Mouse (Mus musculus): ENCODE results near the gene Clock.

Gene Clock

GRCm38 (mm10) chr5:76176841-76177240 lies 127.8 kb downstream of the Clock start:
- no peak for DNase-seq

- DNase-seq: no peak
Measured at GRCm38 (mm10) chr5:76176411-76176810, 128.2 kb downstream of the Clock start.

- DNase-seq: no peak
Measured at GRCm38 (mm10) chr5:76175051-76175450, 129.5 kb downstream of the Clock start.

- DNase-seq: no peak
Measured at GRCm38 (mm10) chr5:76171039-76171438, 133.6 kb downstream of the Clock start.

- no peak for DNase-seq
Measured at GRCm38 (mm10) chr5:76170522-76170921, 134.1 kb downstream of the Clock start.

- no peak for DNase-seq
Measured at GRCm38 (mm10) chr5:76164827-76165226, 139.8 kb downstream of the Clock start.

GRCm38 (mm10) chr5:76163828-76164390 lies 140.7 kb downstream of the Clock start:
- no peak for DNase-seq

GRCm38 (mm10) chr5:76162926-76163325 lies 141.7 kb downstream of the Clock start:
- no peak for DNase-seq

- DNase-seq: no peak
Measured at GRCm38 (mm10) chr5:76161491-76161890, 143.1 kb downstream of the Clock start.

- DNase-seq: no peak
Measured at GRCm38 (mm10) chr5:76160086-76160485, 144.5 kb downstream of the Clock start.
